Mouse (Mus musculus) megakaryocyte-erythroid progenitor cell, adult 5-6 weeks (primary cell): ENCODE data around the gene Rpl28. TPM values are rescaled to one million over a fixed set of nuclear protein-coding genes. Genes with fewer than 3 reads are reported as not detected.

ENCODE experiments used
- ATAC-seq: replicated peaks from 2 replicates; pipeline ENCODE4 v1.8.0; 2016; ENCODE audit warnings: mild to moderate bottlenecking, inconsistent platforms; ENCODE audit not compliant: severe bottlenecking, poor library complexity, low FRiP score, low TSS enrichment
- total RNA-seq, 2 experiments: library from RNA; stranded (forward) in 1 of 2; stranded (reverse) in 1 of 2; fragments of 200-1000, 215-1000 nt in 1 of 2; fragments of >200 nt in 1 of 2; fragmentation: Nextera tagmentation in 1 of 2; gene quantifications; 2 replicates each; pipeline ENCODE4 v1.2.3; 2014 to 2017

The Rpl28 gene
- total RNA-seq, 2 experiments from 2014 or later = 1,069 to 3,204 TPM

DNA sequence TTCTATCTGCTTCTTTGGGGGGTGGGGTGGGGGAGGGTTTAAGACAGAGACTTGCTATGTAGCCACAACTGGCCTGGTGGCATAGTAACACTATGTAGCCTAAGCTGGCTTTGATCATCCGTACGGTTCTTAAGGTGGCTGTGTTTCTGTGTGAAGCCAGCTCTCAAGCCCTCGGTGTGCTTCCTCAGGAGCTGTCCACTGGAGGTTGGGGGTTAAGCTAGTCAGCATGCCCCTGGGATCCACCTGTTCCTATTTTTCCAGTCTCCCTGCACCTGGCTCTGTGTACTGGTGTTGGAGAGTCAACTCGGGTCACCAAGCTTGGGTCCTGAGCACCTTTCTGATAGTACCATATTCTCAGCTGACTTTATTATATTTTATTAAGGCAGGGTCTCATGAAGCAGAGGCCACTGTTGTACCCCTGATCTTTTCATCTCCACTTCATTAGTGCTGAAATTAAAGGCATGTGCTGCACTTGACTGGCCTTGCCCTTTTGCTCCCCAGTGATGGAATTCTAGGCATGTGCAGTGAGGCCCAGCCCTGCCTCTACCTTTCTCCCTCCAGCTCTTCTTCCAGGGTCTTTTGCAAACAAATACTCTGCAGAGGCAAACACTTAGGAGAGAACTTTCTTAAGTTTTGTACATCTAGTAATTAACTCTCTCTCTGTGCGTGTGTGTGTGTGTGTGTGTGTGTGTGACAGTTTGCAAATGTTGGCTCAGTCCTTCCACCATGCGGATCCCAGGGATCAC lies 29.7 kb downstream of the Rpl28 start:
- ATAC-seq = no peak

DNA sequence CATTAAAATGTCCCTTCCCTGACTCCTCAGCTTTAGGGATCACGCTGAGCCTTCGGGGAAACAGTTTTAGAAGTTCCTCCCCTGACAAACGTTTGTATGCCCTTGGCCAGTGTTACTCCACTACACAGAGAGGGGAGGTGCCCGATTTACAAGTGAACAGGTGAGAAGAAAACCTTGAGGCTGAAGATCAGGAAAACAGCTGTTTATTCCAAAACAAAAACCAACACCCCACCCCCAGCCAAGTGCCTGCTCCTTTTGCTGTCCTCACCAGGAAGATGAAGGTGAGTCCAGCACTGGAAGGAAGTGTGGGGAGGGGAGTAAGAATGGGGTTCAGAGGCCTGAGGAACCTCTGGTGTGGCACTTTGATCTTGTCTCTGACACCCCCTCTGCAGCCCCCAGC lies 32.7 kb downstream of the Rpl28 start:
- ATAC-seq = no peak

DNA sequence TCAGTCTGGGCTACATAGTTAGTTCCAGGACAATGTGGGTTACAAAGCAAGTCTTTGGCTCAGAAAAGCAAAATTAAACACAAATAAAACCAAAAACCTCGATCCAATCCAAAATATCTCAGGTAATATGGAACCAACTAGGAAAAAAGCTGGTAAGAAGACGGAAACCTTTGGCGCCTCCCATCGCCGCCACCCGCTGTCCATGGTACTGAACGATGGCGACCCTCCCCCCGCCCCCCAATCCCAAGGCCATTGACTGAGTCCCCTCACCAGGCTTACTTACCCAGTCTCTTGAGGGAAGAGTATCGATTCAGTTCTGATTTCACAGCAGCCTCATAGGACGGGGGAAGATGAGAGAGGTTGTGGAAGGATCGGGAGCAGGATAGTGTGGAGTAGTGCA lies 37.8 kb downstream of the Rpl28 start:
- ATAC-seq = no peak

DNA sequence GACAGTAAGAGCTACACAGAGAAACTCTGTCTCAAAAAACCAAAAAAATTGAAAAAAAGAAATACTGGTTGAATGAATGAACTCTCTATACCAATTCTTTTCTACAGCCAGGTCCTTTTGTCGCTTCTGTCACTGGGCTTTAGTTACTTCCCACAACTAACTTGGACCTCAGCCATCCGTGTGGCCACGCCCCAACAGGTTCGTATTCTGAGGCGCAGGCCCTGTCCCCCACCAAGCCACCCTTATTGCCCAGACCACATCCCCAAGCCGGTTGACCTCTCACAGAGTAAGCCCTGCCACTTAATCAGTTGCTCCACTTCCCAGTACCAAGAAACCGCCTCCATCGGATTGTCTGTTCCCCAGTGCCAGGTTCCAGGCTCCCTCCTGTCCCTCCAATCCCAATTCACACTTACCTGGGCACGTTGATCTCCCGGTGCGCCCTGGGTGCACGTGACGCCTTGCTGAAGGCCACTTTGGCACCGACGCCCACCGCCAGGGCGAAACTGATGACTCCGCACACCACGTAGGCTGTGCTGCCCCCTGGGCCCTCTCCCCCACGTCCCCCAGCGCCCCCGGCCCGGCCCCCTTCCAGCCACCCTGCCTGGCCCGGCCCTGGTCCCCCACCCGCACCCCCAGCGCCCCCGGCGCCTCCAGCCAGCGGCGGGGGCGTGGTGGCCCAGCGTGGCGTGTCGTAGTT lies 43.1 kb downstream of the Rpl28 start:
- no peak for ATAC-seq

DNA sequence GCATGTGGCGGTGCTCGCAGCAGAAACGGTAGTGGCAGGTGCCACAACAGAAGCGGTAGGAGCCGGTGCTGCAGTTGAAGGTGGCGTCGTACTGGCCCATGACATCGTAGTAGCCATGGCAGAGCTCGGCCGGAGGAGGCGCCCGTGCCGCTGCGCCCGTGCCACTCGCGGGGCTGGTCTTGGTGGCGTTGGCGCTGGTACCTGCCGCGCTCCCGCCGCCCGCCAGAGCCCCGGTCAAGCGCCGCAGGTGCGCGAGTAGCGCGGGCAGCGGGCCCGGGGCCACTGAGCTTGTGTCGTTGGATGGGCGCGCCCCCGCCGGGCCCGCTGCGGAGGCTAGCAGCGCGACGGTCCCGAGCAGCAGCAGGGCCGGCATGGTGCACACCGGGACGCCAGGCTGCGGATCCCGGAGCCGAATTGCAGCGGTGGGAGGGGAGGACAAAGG lies 43.7 kb downstream of the Rpl28 start:
- peak; percentile 97 for ATAC-seq

DNA sequence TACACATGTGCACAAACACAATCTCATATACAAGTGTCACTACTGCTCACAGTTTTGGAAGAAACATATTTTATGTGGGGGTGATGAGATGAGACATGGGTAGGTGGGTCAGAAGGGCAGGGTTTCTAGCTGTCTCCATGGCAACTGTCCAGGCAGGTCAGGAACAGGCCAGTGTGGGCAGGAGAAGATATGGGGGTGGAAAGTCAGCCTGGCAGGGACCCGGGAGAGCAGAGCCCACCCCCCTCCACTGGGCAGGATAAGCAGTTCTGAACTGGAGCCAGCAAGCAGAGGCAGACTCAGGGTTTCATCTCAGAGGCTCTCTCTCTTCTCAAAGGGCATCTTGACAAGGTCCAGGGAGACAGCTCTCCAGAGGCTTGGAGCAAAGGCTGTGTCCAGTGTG lies 45.0 kb downstream of the Rpl28 start:
- ATAC-seq = no peak

DNA sequence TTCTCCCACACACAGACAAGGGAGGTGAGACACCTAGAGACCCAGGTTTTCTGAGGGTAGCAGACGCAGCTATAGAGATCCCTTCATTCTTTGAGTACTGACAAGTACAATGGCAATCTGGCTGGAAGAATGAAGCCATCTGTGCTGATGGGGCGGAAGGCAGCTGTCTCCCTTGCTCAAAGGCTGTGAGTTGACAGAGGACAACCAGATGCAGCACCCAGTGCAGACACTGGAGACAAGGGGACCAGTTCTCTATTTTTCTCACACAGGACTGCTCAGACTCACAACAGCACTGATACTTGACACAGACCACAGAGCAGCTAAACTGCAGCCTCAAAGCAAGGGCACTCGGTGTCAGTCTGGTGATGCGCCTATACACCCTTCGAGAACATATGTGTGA lies 49.4 kb downstream of the Rpl28 start:
- ATAC-seq = no peak

DNA sequence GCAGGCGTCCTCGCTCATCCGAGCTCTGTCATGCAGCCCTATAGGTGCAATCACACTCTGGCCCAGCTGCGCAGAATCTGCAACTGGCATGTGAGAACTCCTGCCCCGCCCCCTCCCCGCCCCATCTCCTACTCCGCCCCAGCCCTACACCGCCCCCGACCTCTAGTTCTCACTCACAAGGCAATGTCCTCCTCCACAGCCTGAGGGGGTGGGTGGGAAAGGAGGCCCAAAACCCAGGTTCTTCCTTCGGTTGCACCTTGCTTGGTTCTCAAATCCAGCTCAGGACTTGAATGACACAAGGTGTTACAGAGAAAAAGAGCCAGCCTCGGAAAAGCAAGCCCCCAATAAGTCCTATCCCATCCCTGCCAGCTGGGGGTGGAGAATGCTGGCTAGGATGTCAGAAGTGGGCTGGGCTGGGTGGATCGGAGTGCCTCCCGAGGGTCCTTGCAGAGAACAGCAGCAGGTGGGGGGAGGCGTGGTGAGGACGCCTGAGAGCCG lies 50.0 kb downstream of the Rpl28 start:
- peak; percentile 32 for ATAC-seq

DNA sequence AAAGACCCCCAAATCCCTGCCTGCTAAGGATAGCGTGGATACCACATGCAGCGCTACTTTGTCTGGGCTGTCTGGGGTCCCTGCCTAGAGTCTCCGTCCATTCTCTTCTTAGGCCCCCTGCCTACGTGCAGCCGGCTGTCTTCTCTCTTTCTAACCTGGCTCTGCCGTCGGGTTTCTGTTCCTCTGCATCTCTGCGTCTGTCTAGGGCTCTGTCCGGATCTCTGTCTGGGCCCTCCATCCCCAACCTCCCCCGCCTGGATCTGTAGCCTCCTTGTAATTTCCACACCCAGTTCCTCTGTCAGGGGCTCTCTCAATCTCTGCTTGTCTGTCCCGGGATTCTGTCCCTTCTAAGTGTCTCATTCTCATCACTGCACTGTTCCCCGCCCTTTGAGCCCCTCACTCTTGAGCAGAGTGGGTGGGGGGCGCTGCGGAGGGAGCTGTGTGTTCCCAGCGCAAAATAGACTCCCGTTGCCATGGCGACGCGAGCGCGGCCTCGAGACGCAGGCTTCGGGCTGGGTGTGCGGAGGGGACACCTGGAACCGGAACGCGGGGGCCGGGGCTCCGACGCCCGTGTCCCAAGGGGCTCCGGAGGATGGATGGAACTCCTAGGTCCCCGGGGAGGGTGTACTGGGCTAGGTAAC lies 51.0 kb downstream of the Rpl28 start:
- ATAC-seq = no peak

DNA sequence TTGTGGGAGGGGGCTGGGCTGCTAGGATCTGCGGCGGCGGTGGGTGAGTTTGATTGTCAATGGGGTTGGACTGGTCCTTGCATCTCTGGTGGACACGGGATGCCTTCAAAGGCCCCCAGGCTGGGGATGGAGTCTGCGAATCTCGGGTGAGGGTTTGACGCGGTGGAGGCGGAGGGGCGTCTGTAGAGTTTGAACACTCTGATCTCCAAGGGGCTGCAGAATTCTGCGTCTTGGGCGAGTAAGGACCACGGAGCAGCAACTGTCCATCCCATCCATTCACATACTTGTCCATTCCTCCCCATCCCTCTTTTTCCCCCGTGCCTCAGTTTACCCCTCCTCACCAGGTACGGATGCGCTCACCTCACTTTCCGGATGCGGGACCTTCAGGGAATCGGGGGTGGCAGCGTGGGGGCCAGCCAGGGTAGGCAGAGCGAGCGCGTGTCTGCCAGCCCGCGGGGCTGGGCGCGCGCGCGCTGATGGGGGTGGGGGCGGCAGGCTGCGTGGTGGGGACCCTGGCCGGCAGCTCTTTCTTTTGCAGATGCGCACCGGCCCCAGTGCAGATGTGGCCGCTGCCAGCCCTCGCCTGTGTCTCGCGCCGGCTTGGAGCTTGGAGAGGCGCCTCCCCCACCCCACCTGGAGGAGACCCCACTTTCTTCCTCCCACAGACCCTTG lies 51.7 kb downstream of the Rpl28 start, which contains the start of gene Shisa7:
Shisa7 (minus strand) TSS at position 452 of the 672 bp plus-strand sequence.
- no peak for ATAC-seq

Other genes with a start within 250 kb of the Rpl28 start
Only the 30 nearest of the 31 such genes appear.
- 0.42 TPM in 1 of 2 replicates, not detected in the other for gene Syt5, start 245.3 kb upstream of the Rpl28 start, total RNA-seq (2014; fragmentation: Nextera tagmentation)
- gene Syt5, start 245.3 kb upstream of the Rpl28 start, total RNA-seq (2017) = not detected in 2 replicates
- gene Ptprh, start 188.8 kb upstream of the Rpl28 start, total RNA-seq (2014; fragmentation: Nextera tagmentation) = not detected in 2 replicates
- gene Ptprh, start 188.8 kb upstream of the Rpl28 start, total RNA-seq (2017) = 0.46 TPM in 1 of 2 replicates, not detected in the other
- gene Tmem86b, start 161.5 kb upstream of the Rpl28 start, total RNA-seq (2014; fragmentation: Nextera tagmentation) = 17.6 and 19.4 TPM in 2 replicates
- gene Tmem86b, start 161.5 kb upstream of the Rpl28 start, total RNA-seq (2017) = 7.7 and 15.6 TPM in 2 replicates
- gene Ppp6r1, start 133.9 kb upstream of the Rpl28 start, total RNA-seq (2014; fragmentation: Nextera tagmentation) = 81.4 and 118 TPM in 2 replicates
- 82.5 and 90.9 TPM in 2 replicates for gene Ppp6r1, start 133.9 kb upstream of the Rpl28 start, total RNA-seq (2017)
- gene Hspbp1, start 107.8 kb upstream of the Rpl28 start, total RNA-seq (2014; fragmentation: Nextera tagmentation) = 69.0 and 77.0 TPM in 2 replicates
- 44.9 and 47.4 TPM in 2 replicates for gene Hspbp1, start 107.8 kb upstream of the Rpl28 start, total RNA-seq (2017)
- not detected in 2 replicates for gene Brsk1, start 102.3 kb upstream of the Rpl28 start, total RNA-seq (2014; fragmentation: Nextera tagmentation)
- not detected in 2 replicates for gene Brsk1, start 102.3 kb upstream of the Rpl28 start, total RNA-seq (2017)
- not detected in 2 replicates for gene Tmem150b, start 67.6 kb upstream of the Rpl28 start, total RNA-seq (2014; fragmentation: Nextera tagmentation)
- gene Tmem150b, start 67.6 kb upstream of the Rpl28 start, total RNA-seq (2017) = 0.33 and 1.1 TPM in 2 replicates
- gene Kmt5c, start 52.8 kb upstream of the Rpl28 start, total RNA-seq (2014; fragmentation: Nextera tagmentation) = 75.8 and 96.3 TPM in 2 replicates
- 25.6 and 52.4 TPM in 2 replicates for gene Kmt5c, start 52.8 kb upstream of the Rpl28 start, total RNA-seq (2017)
- 279 and 377 TPM in 2 replicates for gene Cox6b2, start 39.8 kb upstream of the Rpl28 start, total RNA-seq (2014; fragmentation: Nextera tagmentation)
- 151 and 283 TPM in 2 replicates for gene Cox6b2, start 39.8 kb upstream of the Rpl28 start, total RNA-seq (2017)
- gene Fam71e2, start 21.6 kb upstream of the Rpl28 start, total RNA-seq (2014; fragmentation: Nextera tagmentation) = not detected in 2 replicates
- gene Fam71e2, start 21.6 kb upstream of the Rpl28 start, total RNA-seq (2017) = not detected in 2 replicates
- not detected in 2 replicates for gene Il11, start 10.0 kb upstream of the Rpl28 start, total RNA-seq (2014; fragmentation: Nextera tagmentation)
- gene Il11, start 10.0 kb upstream of the Rpl28 start, total RNA-seq (2017) = 0.15 TPM in 1 of 2 replicates, not detected in the other
- not detected in 2 replicates for gene Tmem190, start 9.9 kb upstream of the Rpl28 start, total RNA-seq (2014; fragmentation: Nextera tagmentation)
- not detected in 2 replicates for gene Tmem190, start 9.9 kb upstream of the Rpl28 start, total RNA-seq (2017)
- gene Tmem238, start 3.2 kb upstream of the Rpl28 start, total RNA-seq (2014; fragmentation: Nextera tagmentation) = 15.1 and 17.8 TPM in 2 replicates
- 21.3 and 26.1 TPM in 2 replicates for gene Tmem238, start 3.2 kb upstream of the Rpl28 start, total RNA-seq (2017)
- 291 and 381 TPM in 2 replicates for gene Ube2s, start 19.7 kb downstream of the Rpl28 start, total RNA-seq (2014; fragmentation: Nextera tagmentation)
- 146 and 204 TPM in 2 replicates for gene Ube2s, start 19.7 kb downstream of the Rpl28 start, total RNA-seq (2017)
- gene Shisa7, start 51.8 kb downstream of the Rpl28 start, total RNA-seq (2014; fragmentation: Nextera tagmentation) = 0.31 TPM in 1 of 2 replicates, not detected in the other
- not detected in 2 replicates for gene Shisa7, start 51.8 kb downstream of the Rpl28 start, total RNA-seq (2017)
- gene Isoc2b, start 77.4 kb downstream of the Rpl28 start, total RNA-seq (2014; fragmentation: Nextera tagmentation) = 1.8 and 12.5 TPM in 2 replicates
- gene Isoc2b, start 77.4 kb downstream of the Rpl28 start, total RNA-seq (2017) = 13.3 and 86.2 TPM in 2 replicates
- gene Isoc2a, start 84.3 kb downstream of the Rpl28 start, total RNA-seq (2014; fragmentation: Nextera tagmentation) = 7.9 and 9.6 TPM in 2 replicates
- gene Isoc2a, start 84.3 kb downstream of the Rpl28 start, total RNA-seq (2017) = 7.4 and 13.2 TPM in 2 replicates
- gene Gm36210, start 113.6 kb downstream of the Rpl28 start, total RNA-seq (2014; fragmentation: Nextera tagmentation) = not detected in 2 replicates
- gene Gm36210, start 113.6 kb downstream of the Rpl28 start, total RNA-seq (2017) = not detected in 2 replicates
- gene Zfp628, start 122.3 kb downstream of the Rpl28 start, total RNA-seq (2014; fragmentation: Nextera tagmentation) = 8.2 and 11.6 TPM in 2 replicates
- 1.1 and 1.2 TPM in 2 replicates for gene Zfp628, start 122.3 kb downstream of the Rpl28 start, total RNA-seq (2017)
- 6.6 TPM in 1 of 2 replicates, not detected in the other for gene Nat14, start 129.2 kb downstream of the Rpl28 start, total RNA-seq (2014; fragmentation: Nextera tagmentation)
- gene Nat14, start 129.2 kb downstream of the Rpl28 start, total RNA-seq (2017) = 0.23 and 1.9 TPM in 2 replicates
- not detected in 2 replicates for gene Ssc5d, start 132.9 kb downstream of the Rpl28 start, total RNA-seq (2014; fragmentation: Nextera tagmentation)
- gene Ssc5d, start 132.9 kb downstream of the Rpl28 start, total RNA-seq (2017) = not detected in 2 replicates
- gene Sbk2, start 171.5 kb downstream of the Rpl28 start, total RNA-seq (2014; fragmentation: Nextera tagmentation) = 0.69 TPM in 1 of 2 replicates, not detected in the other
- not detected in 2 replicates for gene Sbk2, start 171.5 kb downstream of the Rpl28 start, total RNA-seq (2017)
- gene Sbk3, start 178.3 kb downstream of the Rpl28 start, total RNA-seq (2014; fragmentation: Nextera tagmentation) = not detected in 2 replicates
- gene Sbk3, start 178.3 kb downstream of the Rpl28 start, total RNA-seq (2017) = not detected in 2 replicates
- gene Zfp579, start 203.3 kb downstream of the Rpl28 start, total RNA-seq (2014; fragmentation: Nextera tagmentation) = 12.0 and 32.5 TPM in 2 replicates
- gene Zfp579, start 203.3 kb downstream of the Rpl28 start, total RNA-seq (2017) = 0.76 and 2.2 TPM in 2 replicates
- gene Zfp524, start 221.5 kb downstream of the Rpl28 start, total RNA-seq (2014; fragmentation: Nextera tagmentation) = 16.6 and 19.9 TPM in 2 replicates
- 3.0 and 9.3 TPM in 2 replicates for gene Zfp524, start 221.5 kb downstream of the Rpl28 start, total RNA-seq (2017)
- gene Fiz1, start 221.8 kb downstream of the Rpl28 start, total RNA-seq (2014; fragmentation: Nextera tagmentation) = 34.8 and 35.7 TPM in 2 replicates
- 19.8 and 32.7 TPM in 2 replicates for gene Fiz1, start 221.8 kb downstream of the Rpl28 start, total RNA-seq (2017)
- 2.6 TPM in 1 of 2 replicates, not detected in the other for gene Gm44973, start 222.6 kb downstream of the Rpl28 start, total RNA-seq (2014; fragmentation: Nextera tagmentation)
- not detected in 2 replicates for gene Gm44973, start 222.6 kb downstream of the Rpl28 start, total RNA-seq (2017)
- 22.7 and 24.4 TPM in 2 replicates for gene Zfp865, start 227.5 kb downstream of the Rpl28 start, total RNA-seq (2014; fragmentation: Nextera tagmentation)
- 7.8 and 9.8 TPM in 2 replicates for gene Zfp865, start 227.5 kb downstream of the Rpl28 start, total RNA-seq (2017)
- not detected in 2 replicates for gene Ccdc106, start 227.7 kb downstream of the Rpl28 start, total RNA-seq (2014; fragmentation: Nextera tagmentation)
- gene Ccdc106, start 227.7 kb downstream of the Rpl28 start, total RNA-seq (2017) = 0.42 and 0.56 TPM in 2 replicates
- gene 4632433K11Rik, start 241.2 kb downstream of the Rpl28 start, total RNA-seq (2014; fragmentation: Nextera tagmentation) = 1.3 and 2.0 TPM in 2 replicates
- gene 4632433K11Rik, start 241.2 kb downstream of the Rpl28 start, total RNA-seq (2017) = 0.23 TPM in 1 of 2 replicates, not detected in the other